Mouse (Mus musculus) kidney, adult 2 months (tissue): ENCODE measurements at regions not wholly inside any gene's neighbourhood (a gene's known extent, or its start where the extent isn't known, plus 50 kb on each side); places are given as distances from the start of the nearest gene placed in this dataset.

ENCODE experiments used
- CTCF ChIP-seq: fragments of 200-500 bp; conservative IDR thresholded peaks from 2 replicates; pipeline ENCODE4 v1.5.1; 2011; ENCODE audit warnings: low read depth, mild to moderate bottlenecking, control low read depth, low read length, moderate library complexity, mixed read lengths; ENCODE audit not compliant: insufficient read depth, insufficient read length
- POLR2A ChIP-seq: fragments of 200-500 bp; IDR thresholded peaks from one replicate; pipeline ENCODE4 v1.6.1; 2011; ENCODE audit warnings: low read depth, low read length, control low read depth

DNA sequence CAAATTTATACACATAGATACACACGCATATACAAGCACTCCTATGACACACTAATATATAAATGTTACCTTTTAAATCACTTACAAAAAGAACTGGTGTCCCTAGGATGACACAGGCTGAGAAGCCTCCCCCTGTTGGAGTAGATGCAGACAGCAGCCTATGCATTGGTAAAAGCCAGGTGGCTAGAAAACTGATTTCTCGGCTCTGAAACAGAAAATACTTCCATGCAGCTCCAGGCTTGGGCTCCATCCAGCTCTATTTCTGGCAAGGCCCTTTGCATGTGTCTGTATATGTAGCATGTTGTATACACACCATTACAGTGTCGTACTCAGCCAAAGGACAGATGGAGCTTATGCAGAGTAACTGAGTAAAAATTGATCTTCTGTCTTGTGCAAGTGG lies 81.4 kb upstream of the Lrig3 start:
- TF ChIP-seq POLR2A (no peak), CTCF (no peak)
